Mouse (Mus musculus) small intestine, adult 2 months (tissue): ENCODE results near the gene Xpnpep3. TPM values are rescaled to one million over a fixed set of nuclear protein-coding genes. Genes with fewer than 3 reads are reported as not detected.

ENCODE experiments used
- H3K27ac ChIP-seq: fragments of 200-500 bp; 2 replicates; pipeline ENCODE4 v1.5.1; 2012; ENCODE audit warnings: low read depth, low read length, control low read depth, inconsistent platforms; ENCODE audit not compliant: insufficient read depth
- H3K27me3 ChIP-seq: fragments of 200-500 bp; 2 replicates; pipeline ENCODE4 v1.6.1; 2012; ENCODE audit warnings: mild to moderate bottlenecking, moderate library complexity, low read length, inconsistent platforms; ENCODE audit not compliant: control insufficient read depth, insufficient read depth
- H3K36me3 ChIP-seq: fragments of 200-500 bp; 2 replicates; pipeline ENCODE4 v1.6.1; 2012; ENCODE audit warnings: mild to moderate bottlenecking, low read length, control low read depth, inconsistent platforms; ENCODE audit not compliant: control insufficient read depth, insufficient read depth
- H3K4me1 ChIP-seq: fragments of 200-500 bp; 2 replicates; pipeline ENCODE4 v1.6.1; 2012; ENCODE audit warnings: low read length, inconsistent platforms, mixed read lengths; ENCODE audit not compliant: control insufficient read depth, insufficient read depth, insufficient read length
- H3K4me3 ChIP-seq: fragments of 200-500 bp; 2 replicates; pipeline ENCODE4 v1.5.1; 2012; ENCODE audit warnings: low read depth, mild to moderate bottlenecking, control low read depth, inconsistent platforms, low read length, moderate library complexity
- CTCF ChIP-seq: fragments of 200-500 bp; IDR thresholded peaks from 2 replicates; pipeline ENCODE4 v1.5.1; 2012; ENCODE audit warnings: low read depth, mild to moderate bottlenecking, control low read depth, inconsistent platforms, low read length, moderate library complexity, mixed read lengths; ENCODE audit not compliant: insufficient replicate concordance, insufficient read length; ENCODE audit errors: extremely low read depth
- POLR2A ChIP-seq: fragments of 200-500 bp; IDR thresholded peaks from 2 replicates; pipeline ENCODE4 v1.6.1; 2012; ENCODE audit warnings: low read depth, mild to moderate bottlenecking, control low read depth, inconsistent platforms, low read length, moderate library complexity
- WGBS: fragments of 180-500 bp; shearing (Covaris S2); methylation state at CpG from one replicate; pipeline ENCODE4 v1.1.7; 2018; 5-methylcytosine and 5-hydroxymethylcytosine counted together
- polyA plus RNA-seq: library from polyadenylated mRNA; depleted of rRNA; stranded (reverse); fragments of >200 nt; gene quantifications from 2 replicates; pipeline ENCODE4 v1.2.3, GENCODE M21; 2012

Xpnpep3 gene
- polyA plus RNA-seq, 1 experiment = 2.6 TPM

- Histone ChIP-seq H3K36me3 (peaks cover 5% of the 10 kb centered on the region), H3K27me3 (peaks cover 3% of the 10 kb centered on the region; the same call in 1 of the 2 replicates), H3K4me3 (peak within 1 kb of the TSS; percentile 70), H3K4me1 (peaks cover 6% of the 10 kb centered on the region; the same call in 1 of the 2 replicates), H3K27ac (peak within 1 kb of the TSS; percentile 38; the same call in 1 of the 2 replicates)
- 1% methylated on average over 30 of the region's 30 CpGs for whole genome bisulfite sequencing
- TF ChIP-seq CTCF = no peak
- TF ChIP-seq POLR2A = peak; percentile 62
These were observed 39.5 kb upstream of the Xpnpep3 start, which contains the start of gene Slc25a17 for GRCm38 (mm10) chr15:81360345-81361021. TSS of gene Slc25a17 (minus strand) at chr15:81360812.

- WGBS = 36% methylated on average over 6 of the region's 6 CpGs
These were observed 38.9 kb upstream of the Xpnpep3 start for GRCm38 (mm10) chr15:81361022-81361404.

DNA sequence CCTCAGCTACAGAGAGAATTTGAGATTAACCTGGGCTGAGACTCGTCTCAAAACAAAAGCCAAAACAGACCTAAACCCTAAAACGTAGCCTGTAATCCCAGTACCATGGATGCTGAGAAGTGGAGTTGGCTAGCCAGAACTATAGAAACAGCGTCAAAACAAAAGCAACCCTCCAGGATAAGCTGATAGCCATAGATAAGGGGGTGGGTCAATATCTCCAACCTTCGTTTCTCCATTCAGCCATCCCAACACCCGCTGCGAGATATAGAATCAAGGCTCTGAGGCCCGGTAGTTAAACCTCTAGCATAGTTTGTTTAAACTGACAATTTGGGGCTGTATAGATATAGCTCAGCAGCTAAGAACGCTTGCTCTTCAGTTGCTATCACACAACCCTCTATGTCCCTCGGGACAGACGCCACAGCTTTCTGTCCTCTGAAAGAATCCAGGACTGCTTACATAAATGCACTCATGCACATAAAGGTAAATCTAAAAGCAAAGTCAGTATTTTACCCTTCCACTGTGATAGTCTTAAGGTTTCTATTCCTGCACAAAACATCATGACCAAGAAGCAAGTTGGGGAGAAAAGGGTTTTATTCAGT is 38.4 kb upstream of the Xpnpep3 start:
- TF ChIP-seq CTCF = no peak
- TF ChIP-seq POLR2A = no peak
- no peak overlapping the region for H3K4me3 ChIP-seq

More at GRCm38 (mm10) chr15:81361022-81361404, 38.9 kb upstream of the Xpnpep3 start:
- Histone ChIP-seq H3K4me3 (peak overlapping the region; percentile 70), H3K36me3 (peaks cover 8% of the 10 kb centered on the region), H3K27me3 (peaks cover 3% of the 10 kb centered on the region; the same call in 1 of the 2 replicates), H3K4me1 (peaks cover 6% of the 10 kb centered on the region; the same call in 1 of the 2 replicates), H3K27ac (peak overlapping the region; percentile 38; the same call in 1 of the 2 replicates)
- TF ChIP-seq POLR2A (no peak), CTCF (no peak)

GRCm38 (mm10) chr15:81362501-81362900 is 37.4 kb upstream of the Xpnpep3 start:
- no peak for TF ChIP-seq CTCF
- no peak for TF ChIP-seq POLR2A
- Histone ChIP-seq H3K4me3 (no peak overlapping the region), H3K27ac (no peak overlapping the region), H3K36me3 (peaks cover 16% of the 10 kb centered on the region), H3K27me3 (no peaks in the 10 kb centered on the region), H3K4me1 (peaks cover 4% of the 10 kb centered on the region; the same call in 1 of the 2 replicates)
- 68% methylated on average over 1 of the region's 1 CpGs for WGBS

More for the DNA sequence above, 38.4 kb upstream of the Xpnpep3 start:
- peaks cover 6% of the 10 kb centered on the region; the same call in 1 of the 2 replicates for H3K4me1 ChIP-seq
- H3K36me3 ChIP-seq = peaks cover 10% of the 10 kb centered on the region
- H3K27ac ChIP-seq = peak overlapping the region; percentile 38; the same call in 1 of the 2 replicates
- H3K27me3 ChIP-seq = peaks cover 3% of the 10 kb centered on the region; the same call in 1 of the 2 replicates
- WGBS = 38% methylated on average over 10 of the region's 10 CpGs

DNA sequence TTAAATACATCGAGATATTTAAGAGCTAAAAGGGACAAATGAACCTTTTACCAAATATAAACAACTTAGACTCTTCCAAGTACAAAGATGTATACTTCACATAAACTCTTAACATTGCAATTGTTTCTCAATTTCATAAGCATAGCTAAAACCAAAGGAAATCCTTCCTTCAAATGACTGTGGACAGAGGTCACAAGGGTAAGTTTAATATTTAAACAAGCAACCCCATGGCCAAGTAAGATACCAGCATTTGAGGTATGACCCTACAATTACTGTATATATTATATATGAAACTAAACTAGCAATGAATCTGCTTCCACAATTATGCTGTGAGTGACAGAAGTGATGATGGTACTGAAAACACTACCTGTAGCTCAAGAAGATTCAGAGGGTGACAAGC is 35.7 kb upstream of the Xpnpep3 start:
- 86% methylated on average over 1 of the region's 1 CpGs for WGBS
- Histone ChIP-seq H3K4me1 (peaks cover 2% of the 10 kb centered on the region; the same call in 1 of the 2 replicates), H3K27ac (no peak overlapping the region), H3K36me3 (peaks cover 19% of the 10 kb centered on the region), H3K27me3 (no peaks in the 10 kb centered on the region), H3K4me3 (no peak overlapping the region)
- no peak for TF ChIP-seq POLR2A
- TF ChIP-seq CTCF = no peak

- Histone ChIP-seq H3K4me3 (no peak overlapping the region), H3K4me1 (peaks cover 2% of the 10 kb centered on the region; the same call in 1 of the 2 replicates), H3K36me3 (peaks cover 23% of the 10 kb centered on the region), H3K27ac (no peak overlapping the region), H3K27me3 (no peaks in the 10 kb centered on the region)
- no peak for TF ChIP-seq POLR2A
- no peak for TF ChIP-seq CTCF
- 41% methylated on average over 8 of the region's 8 CpGs for WGBS
These were observed 34.7 kb upstream of the Xpnpep3 start for GRCm38 (mm10) chr15:81365246-81365645.

DNA sequence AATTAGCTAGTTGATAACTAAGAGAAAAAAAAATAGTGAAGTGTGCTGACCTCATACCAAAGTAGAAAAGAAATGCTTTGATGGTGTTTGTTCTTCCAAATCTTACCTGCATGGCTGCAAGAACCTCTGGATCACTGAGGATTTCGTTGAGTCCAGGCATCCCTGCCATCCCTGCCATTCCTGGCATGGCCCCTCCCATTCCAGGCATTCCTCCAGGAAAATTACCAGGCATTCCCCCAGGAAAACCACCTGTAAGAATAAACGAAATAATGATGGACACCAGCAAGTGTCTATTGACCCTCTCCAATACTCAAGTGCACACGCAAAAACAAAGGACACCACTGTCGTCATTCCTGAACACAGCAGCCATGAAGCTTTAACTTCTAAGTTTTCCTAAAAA is 33.7 kb upstream of the Xpnpep3 start:
- Histone ChIP-seq H3K27ac (no peak overlapping the region), H3K27me3 (no peaks in the 10 kb centered on the region), H3K36me3 (peaks cover 31% of the 10 kb centered on the region), H3K4me1 (no peaks in the 10 kb centered on the region), H3K4me3 (no peak overlapping the region)
- WGBS = 53% methylated on average over 4 of the region's 4 CpGs
- no peak for TF ChIP-seq POLR2A
- TF ChIP-seq CTCF = no peak
